Mouse (Mus musculus): Measurements from ENCODE around the gene Rnf149. TPM values are rescaled to one million over a fixed set of nuclear protein-coding genes. Genes with fewer than 3 reads are reported as not detected.
"Not testable (repeated sequence)": the region's sequence is repeated elsewhere in the genome, so short reads cannot be mapped to it uniquely, and the experiment has no call there.

The Rnf149 gene
- polyA plus RNA-seq, 1 experiment from 2014 or later, result 30.7 TPM

DNA sequence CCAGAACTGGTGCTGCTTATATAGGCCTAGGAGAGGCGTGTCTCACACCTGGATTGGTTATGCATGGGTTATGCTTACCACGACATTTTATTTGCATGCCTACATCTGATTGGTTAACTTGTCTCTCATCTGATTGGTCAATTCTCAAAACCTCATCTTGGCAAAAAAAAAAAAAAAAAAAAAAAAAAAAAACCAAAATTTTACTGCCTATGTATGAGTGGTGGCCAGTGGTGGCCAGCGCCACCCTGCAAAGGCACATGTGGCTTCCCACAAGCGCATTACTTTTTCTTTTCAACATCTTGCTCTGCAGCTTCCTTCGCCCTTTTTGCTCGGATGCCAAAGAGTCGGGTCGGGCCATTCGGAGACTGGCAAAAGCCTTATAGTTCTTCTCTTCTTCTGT lies 19.9 kb upstream of the Rnf149 start:
- not testable (repeated sequence) for H3K27me3 ChIP-seq; H3K4me3 ChIP-seq; H3K4me1 ChIP-seq; H3K9ac ChIP-seq (replicated peaks); ATAC-seq (ENCODE audit: low FRiP score, low read depth); H3K27ac ChIP-seq (replicated peaks); H3K36me3 ChIP-seq; H3K9me3 ChIP-seq; H3K4me2 ChIP-seq (replicated peaks)
- WGBS, result 92% methylated on average over 9 of the region's 9 CpGs

DNA sequence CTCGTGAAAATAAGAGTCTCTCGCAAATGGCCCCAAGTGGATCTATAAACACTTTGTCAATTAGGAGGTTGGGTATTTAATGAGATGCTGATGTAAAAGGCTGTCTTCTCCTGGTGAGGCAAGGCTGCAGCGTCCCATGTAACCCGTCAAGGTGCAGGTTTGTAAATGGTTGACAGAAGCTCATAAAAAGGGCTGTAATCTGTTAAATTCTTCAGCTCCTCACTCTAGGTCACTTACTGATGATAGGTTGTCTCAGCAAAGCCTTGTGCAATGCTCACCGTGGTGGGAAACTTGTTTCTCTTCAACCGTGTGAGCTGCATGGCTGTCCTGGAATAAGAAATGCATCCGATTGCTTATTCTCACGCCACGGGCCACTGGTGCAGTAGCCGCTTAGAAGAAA lies 16.6 kb upstream of the Rnf149 start:
- no peak for ATAC-seq (ENCODE audit: low FRiP score, low read depth)
- 88% methylated on average over 10 of the region's 10 CpGs for WGBS
- no peak overlapping the region for H3K27ac ChIP-seq (replicated peaks)

DNA sequence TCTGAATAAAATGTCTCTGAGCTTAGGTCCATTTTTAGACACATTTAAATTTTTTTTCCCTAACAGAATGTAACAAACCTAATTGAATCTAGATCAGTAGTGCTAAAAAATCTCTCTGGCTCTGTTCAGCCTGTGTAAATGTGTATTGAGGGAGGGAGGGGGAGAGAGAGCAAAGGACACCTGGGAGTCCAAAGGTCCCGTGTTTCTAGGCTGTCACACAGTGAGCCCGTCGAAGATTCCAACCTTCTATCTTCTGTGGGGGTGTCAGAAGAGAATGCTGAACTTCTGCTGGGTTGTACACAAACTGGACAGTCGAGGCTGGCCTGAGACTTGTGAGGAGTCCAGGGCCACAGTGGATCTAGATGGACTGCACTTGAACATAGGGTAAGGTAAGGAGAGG lies 14.9 kb upstream of the Rnf149 start:
- Histone ChIP-seq H3K36me3 (no peaks in the 10 kb centered on the region), H3K4me2 (replicated peaks) (no peak overlapping the region), H3K4me1 (no peaks in the 10 kb centered on the region), H3K27ac (replicated peaks) (no peak overlapping the region), H3K27me3 (no peaks in the 10 kb centered on the region), H3K9me3 (no peaks in the 10 kb centered on the region), H3K4me3 (no peak overlapping the region), H3K9ac (replicated peaks) (no peak overlapping the region)
- no peak for ATAC-seq (ENCODE audit: low FRiP score, low read depth)
- 82% methylated on average over 4 of the region's 4 CpGs for WGBS

More for the DNA sequence above, 16.6 kb upstream of the Rnf149 start:
- Histone ChIP-seq H3K9me3 (no peaks in the 10 kb centered on the region), H3K4me1 (no peaks in the 10 kb centered on the region), H3K36me3 (no peaks in the 10 kb centered on the region), H3K4me3 (no peak overlapping the region), H3K27me3 (no peaks in the 10 kb centered on the region), H3K4me2 (replicated peaks) (no peak overlapping the region), H3K9ac (replicated peaks) (no peak overlapping the region)

DNA sequence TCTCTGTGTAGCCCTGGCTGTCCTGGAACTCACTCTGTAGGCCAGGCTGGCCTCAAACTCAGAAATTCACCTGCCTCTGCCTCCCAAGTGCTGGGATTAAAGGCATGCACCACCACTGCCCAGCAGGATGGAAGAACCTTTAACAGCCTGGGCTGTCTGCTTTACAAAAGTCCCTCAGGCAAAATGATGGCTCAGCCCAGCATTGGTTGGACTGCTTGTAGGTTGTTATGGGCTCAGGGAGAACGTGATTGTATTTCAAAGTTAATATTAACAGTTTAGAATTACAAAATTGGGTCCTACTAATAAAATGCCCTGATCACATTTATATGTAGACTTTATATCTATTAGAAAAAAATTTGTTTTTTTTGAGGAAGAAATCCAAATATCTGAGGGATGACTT lies 14.4 kb upstream of the Rnf149 start:
- not testable (repeated sequence) for H3K9me3 ChIP-seq; ATAC-seq (ENCODE audit: low FRiP score, low read depth); H3K9ac ChIP-seq (replicated peaks); H3K36me3 ChIP-seq; H3K4me2 ChIP-seq (replicated peaks); H3K4me1 ChIP-seq; H3K4me3 ChIP-seq; H3K27ac ChIP-seq (replicated peaks); H3K27me3 ChIP-seq
- WGBS, result 72% methylated on average over 1 of the region's 1 CpGs

DNA sequence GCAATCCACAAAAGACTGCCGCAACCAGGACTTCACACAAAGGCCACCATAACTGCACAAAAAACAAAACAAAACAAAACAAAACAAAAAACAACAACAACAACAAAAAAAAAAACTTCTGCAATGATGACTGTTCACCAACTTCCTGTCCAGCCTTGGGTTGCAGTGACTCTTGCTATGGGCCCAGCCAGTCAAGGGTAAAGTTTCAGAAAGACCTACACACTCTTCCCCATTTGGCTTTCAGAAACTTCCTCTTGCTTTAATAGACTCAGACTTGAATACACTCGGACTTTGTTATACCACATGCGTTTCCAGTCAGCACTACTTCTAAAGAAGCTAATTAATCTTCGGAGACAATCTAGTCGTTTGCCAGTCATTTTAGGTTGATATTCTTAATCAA lies 13.0 kb upstream of the Rnf149 start:
- Histone ChIP-seq H3K4me3 (no peak overlapping the region), H3K36me3 (no peaks in the 10 kb centered on the region), H3K9ac (replicated peaks) (no peak overlapping the region), H3K4me1 (no peaks in the 10 kb centered on the region), H3K9me3 (no peaks in the 10 kb centered on the region), H3K4me2 (replicated peaks) (no peak overlapping the region), H3K27me3 (no peaks in the 10 kb centered on the region), H3K27ac (replicated peaks) (no peak overlapping the region)
- WGBS, result 92% methylated on average over 5 of the region's 5 CpGs
- no peak for ATAC-seq (ENCODE audit: low FRiP score, low read depth)

DNA sequence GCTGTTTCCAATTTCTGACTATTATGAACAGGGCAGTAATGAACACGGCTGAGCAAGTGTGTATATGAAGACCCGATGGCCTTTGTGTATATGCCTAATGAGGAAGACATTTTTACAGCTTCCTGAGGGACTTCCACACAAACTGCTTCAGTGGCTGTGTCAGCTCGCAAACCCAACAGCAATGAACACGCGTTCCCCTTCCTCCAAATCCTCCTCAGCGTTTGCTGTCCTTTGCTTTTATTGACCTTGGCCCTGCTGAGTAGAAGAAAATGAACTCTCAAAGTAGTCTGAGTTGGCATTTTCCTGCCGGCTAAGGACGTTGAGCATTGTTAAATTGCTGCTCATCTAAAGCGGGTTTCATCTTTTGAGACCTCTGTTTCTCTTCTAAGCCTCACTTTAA lies 8.2 kb upstream of the Rnf149 start:
- Histone ChIP-seq H3K4me3 (no peak overlapping the region), H3K4me2 (replicated peaks) (no peak overlapping the region), H3K9ac (replicated peaks) (no peak overlapping the region), H3K27me3 (no peaks in the 10 kb centered on the region), H3K9me3 (no peaks in the 10 kb centered on the region), H3K27ac (replicated peaks) (no peak overlapping the region), H3K4me1 (no peaks in the 10 kb centered on the region), H3K36me3 (no peaks in the 10 kb centered on the region)
- ATAC-seq (ENCODE audit: low FRiP score, low read depth), result no peak
- WGBS, result 90% methylated on average over 9 of the region's 9 CpGs

DNA sequence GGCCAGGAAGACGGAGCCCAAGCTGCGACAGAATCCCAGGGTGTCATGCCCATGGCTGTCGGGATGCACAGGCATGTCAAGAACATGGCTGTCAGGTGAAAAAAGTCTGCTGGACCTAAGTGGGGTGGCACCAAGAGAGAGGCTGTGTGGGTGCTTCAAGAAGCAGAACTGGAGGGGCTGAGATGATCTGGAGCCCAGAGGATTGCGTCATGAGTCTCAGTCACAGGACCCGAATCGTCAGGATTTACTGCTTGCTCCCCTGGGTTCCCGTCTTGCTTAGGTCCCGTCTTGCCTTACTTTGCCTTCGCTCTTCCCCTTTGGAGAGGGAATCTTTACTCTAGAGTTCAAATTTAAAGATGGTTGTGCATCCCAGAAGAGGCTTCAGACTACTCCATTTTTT lies 6.0 kb upstream of the Rnf149 start:
- H3K9me3 ChIP-seq, result no peaks in the 10 kb centered on the region
- ATAC-seq (ENCODE audit: low FRiP score, low read depth), result no peak
- H3K27ac ChIP-seq (replicated peaks), result no peak overlapping the region
- no peaks in the 10 kb centered on the region for H3K27me3 ChIP-seq
- no peak overlapping the region for H3K4me3 ChIP-seq
- 92% methylated on average over 9 of the region's 9 CpGs for WGBS
- H3K9ac ChIP-seq (replicated peaks), result no peak overlapping the region
- no peaks in the 10 kb centered on the region for H3K4me1 ChIP-seq
- H3K4me2 ChIP-seq (replicated peaks), result no peak overlapping the region
- H3K36me3 ChIP-seq, result no peaks in the 10 kb centered on the region

DNA sequence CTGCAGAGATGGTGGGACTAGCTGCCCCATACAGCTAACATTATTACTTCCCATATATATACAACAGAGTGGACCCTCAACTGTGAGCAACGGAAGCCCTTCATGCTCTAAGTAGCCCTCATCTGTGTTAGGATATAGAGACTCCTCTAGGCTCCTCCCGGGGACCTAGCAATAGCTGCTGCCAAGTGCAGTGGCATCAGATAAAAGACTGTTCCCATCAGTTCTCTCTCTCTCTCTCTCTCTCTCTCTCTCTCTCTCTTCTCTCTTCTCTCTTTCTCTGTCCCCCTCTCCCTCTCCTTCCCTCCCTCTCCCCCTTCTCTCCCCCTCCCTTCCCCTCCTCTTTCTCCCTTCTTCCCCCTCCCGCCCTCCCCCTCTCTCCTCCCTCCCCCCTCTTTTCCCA lies 4.0 kb upstream of the Rnf149 start:
- 0 out of 2 replicates have a peak, but pooled peaks cover 6% of the 10 kb centered on the region for H3K4me1 ChIP-seq
- no peak overlapping the region for H3K9ac ChIP-seq (replicated peaks)
- no peaks in the 10 kb centered on the region for H3K9me3 ChIP-seq
- no peak overlapping the region for H3K27ac ChIP-seq (replicated peaks)
- 78% methylated on average over 2 of the region's 3 CpGs for WGBS
- no peak overlapping the region for H3K4me2 ChIP-seq (replicated peaks)
- no peaks in the 10 kb centered on the region for H3K36me3 ChIP-seq
- no peak overlapping the region for H3K4me3 ChIP-seq
- no peaks in the 10 kb centered on the region for H3K27me3 ChIP-seq
- no peak for ATAC-seq (ENCODE audit: low FRiP score, low read depth)

DNA sequence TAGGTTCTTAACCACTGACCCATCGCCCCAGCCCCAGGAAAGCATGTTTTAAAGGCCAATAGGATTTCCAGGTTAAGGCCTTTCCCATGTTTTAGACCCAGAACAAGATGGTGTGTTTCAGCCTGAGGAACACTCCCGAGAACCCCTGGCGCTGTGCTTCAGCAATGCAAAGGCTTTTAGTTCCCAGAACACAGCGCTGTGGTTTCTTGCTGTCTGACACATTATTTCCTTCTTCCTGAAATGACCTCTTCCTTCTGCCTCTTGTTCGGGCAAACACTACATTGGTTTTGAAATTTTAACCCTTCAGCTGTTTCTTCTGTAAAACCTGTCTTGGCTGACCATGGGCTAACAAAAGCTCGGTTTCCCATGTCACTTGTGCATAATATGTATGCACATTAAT lies 1.9 kb upstream of the Rnf149 start:
- WGBS, result 84% methylated on average over 6 of the region's 6 CpGs

DNA sequence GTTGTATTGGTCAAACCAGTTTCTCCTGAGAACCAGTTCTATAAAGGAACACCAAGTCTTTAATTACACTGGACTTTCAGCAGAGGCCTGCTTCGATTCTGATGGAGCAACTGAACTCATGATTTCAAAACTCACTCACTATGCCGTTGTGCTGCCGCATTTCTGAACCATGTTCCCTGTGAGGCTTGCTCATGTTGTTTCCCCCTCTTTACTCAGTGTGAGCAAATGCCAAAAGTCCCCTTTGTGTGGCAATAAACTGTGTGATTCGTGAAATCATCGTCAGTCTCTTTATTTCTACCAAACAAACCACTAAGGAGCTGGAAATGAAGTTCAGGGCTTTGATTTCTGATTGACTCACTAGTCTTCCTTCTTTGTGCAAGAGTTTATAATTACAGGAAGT lies 1.2 kb upstream of the Rnf149 start:
- Histone ChIP-seq H3K27ac (replicated peaks) (no peak overlapping the region), H3K4me2 (replicated peaks) (no peak overlapping the region), H3K36me3 (no peaks in the 10 kb centered on the region), H3K9ac (replicated peaks) (no peak overlapping the region), H3K27me3 (no peaks in the 10 kb centered on the region), H3K9me3 (no peaks in the 10 kb centered on the region), H3K4me1 (peaks cover 19% of the 10 kb centered on the region), H3K4me3 (no peak overlapping the region)
- ATAC-seq (ENCODE audit: low FRiP score, low read depth), result no peak
- 89% methylated on average over 5 of the region's 5 CpGs for WGBS

More for the DNA sequence above, 1.9 kb upstream of the Rnf149 start:
- no peak overlapping the region for H3K4me2 ChIP-seq (replicated peaks)
- H3K4me1 ChIP-seq, result peaks cover 19% of the 10 kb centered on the region
- H3K27me3 ChIP-seq, result no peaks in the 10 kb centered on the region
- H3K9ac ChIP-seq (replicated peaks), result no peak overlapping the region
- H3K27ac ChIP-seq (replicated peaks), result no peak overlapping the region
- no peaks in the 10 kb centered on the region for H3K36me3 ChIP-seq
- no peak overlapping the region for H3K4me3 ChIP-seq
- H3K9me3 ChIP-seq, result no peaks in the 10 kb centered on the region
- no peak for ATAC-seq (ENCODE audit: low FRiP score, low read depth)

DNA sequence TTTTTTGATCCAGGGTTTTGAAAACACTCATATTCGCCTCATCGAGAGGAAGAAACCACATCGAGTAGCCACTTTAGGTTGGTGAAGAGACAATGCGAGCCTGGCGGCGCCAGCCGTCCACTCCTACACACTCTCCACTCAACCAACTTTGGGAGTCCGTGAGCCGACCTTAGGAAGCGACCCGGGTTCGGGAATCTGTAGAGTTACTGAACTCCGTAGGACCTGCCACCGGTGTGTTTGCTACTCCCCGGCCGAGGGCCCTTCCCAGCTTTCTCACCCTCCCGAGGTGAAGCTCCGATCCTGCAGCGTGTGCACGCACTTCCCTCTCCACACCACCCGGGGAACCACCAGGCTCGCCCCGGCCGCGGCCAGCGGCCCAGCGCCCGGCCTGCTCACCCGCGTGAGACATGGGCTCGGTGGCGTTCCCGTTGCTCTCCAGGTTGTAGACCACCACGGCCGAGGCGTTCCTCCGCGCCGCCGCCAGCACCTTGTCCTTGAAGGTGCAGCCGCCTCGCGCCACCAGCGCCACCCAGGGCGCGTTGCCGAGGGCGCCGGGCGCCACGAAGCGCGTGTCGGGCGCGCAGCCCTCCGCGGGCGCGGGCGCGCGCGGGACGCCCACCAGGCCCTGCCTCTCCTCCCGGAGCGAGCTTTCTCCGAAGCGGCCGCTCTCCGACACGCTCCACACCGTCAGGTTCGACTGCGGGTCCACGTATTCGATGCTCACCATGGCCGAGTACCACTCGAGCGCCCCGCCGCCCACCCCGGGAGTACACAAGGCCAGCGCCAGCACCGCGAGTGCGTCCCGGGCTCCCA lies 568 bp downstream of the Rnf149 start:
- H3K4me1 ChIP-seq, result peaks cover 19% of the 10 kb centered on the region
- H3K27me3 ChIP-seq, result no peaks in the 10 kb centered on the region
- peak overlapping the region; percentile 91 for H3K9ac ChIP-seq (replicated peaks)
- peak overlapping the region; percentile 80 for H3K4me2 ChIP-seq (replicated peaks)
- no peaks in the 10 kb centered on the region for H3K36me3 ChIP-seq
- WGBS, result under 1% methylated on average over 76 of the region's 88 CpGs
- H3K9me3 ChIP-seq, result no peaks in the 10 kb centered on the region
- peak overlapping the region; percentile 98 for H3K27ac ChIP-seq (replicated peaks)
- ATAC-seq (ENCODE audit: low FRiP score, low read depth), result peak; percentile 65
- peak overlapping the region; percentile 91 for H3K4me3 ChIP-seq

DNA sequence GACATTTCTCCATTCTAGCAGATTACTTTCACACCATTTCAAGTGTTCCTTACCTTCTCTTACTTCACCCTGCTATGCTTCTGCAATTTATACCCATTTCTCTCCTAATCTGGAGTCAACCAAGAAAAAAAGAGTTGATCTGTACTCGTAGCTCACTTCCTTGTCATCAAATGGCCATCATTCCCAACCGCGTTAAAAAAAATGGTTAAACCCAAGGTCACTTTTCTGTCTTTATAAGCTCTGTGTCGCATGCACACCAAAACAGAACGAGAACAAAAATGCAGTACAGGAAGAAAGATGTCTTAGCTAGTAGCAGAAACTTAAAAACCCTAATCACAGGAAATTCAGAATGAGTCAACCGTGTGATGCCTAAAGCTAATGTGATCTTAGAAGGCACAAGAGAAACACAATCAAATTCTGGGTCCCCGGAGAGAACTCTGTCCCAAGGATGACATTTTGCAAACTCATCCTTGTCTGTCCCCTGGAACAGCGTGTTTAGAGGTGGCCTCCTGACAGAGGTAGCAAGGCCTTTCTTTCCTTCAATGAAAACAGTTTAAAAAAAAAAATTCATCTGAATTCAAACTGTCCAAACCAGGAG lies 1.3 kb downstream of the Rnf149 start:
- peak overlapping the region; percentile 91 for H3K4me3 ChIP-seq
- 20% methylated on average over 8 of the region's 8 CpGs for WGBS
- peaks cover 19% of the 10 kb centered on the region for H3K4me1 ChIP-seq
- H3K9me3 ChIP-seq, result no peaks in the 10 kb centered on the region
- no peaks in the 10 kb centered on the region for H3K27me3 ChIP-seq
- H3K36me3 ChIP-seq, result no peaks in the 10 kb centered on the region
- H3K27ac ChIP-seq (replicated peaks), result peak overlapping the region; percentile 98; the same call in 1 of the 2 replicates
- H3K4me2 ChIP-seq (replicated peaks), result peak overlapping the region; percentile 80
- ATAC-seq (ENCODE audit: low FRiP score, low read depth), result no peak
- H3K9ac ChIP-seq (replicated peaks), result peak overlapping the region; percentile 91

All from midbrain, embryonic 12.5 days (tissue).